Mouse (Mus musculus): ENCODE measurements around the gene Kank2. TPM values are rescaled to one million over a fixed set of nuclear protein-coding genes. Genes with fewer than 3 reads are reported as not detected.
"Not testable (repeated sequence)": the region's sequence is repeated elsewhere in the genome, so short reads cannot be mapped to it uniquely, and the experiment has no call there.

Kank2 gene
- polyA plus RNA-seq, 1 experiment from 2014 or later, result 2.7 TPM

DNA sequence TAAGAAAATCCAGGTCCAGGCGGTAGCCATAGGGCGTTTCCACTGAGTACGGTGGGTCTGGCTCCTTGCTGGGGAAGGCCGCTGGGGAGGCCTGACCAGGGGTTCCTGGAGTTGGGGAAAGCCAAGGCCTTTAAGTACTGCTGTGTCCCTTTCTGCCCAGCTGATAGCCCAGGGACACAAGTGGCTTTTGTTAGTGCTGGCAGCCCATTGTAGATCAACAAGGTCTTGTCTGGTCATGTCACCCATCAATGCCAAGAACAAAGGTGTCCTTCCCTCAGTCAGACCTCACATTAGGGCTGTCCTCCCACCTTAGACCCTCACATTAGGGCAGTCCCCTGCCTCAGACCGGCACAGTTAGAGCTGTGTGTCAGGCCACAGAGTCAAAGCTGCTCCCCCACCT is 3.0 kb downstream of the Kank2 start:
- ATAC-seq (ENCODE audit: low FRiP score, low TSS enrichment), result no peak
- Histone ChIP-seq H3K27ac (replicated peaks; ENCODE audit: low read depth, low read length) (no peak overlapping the region), H3K4me2 (ENCODE audit: low read length) (no peak overlapping the region), H3K4me1 (ENCODE audit: control insufficient read depth, insufficient read depth, low read length) (peaks cover 9% of the 10 kb centered on the region), H3K4me3 (replicated peaks; ENCODE audit: low read depth, low read length) (no peak overlapping the region), H3K9ac (replicated peaks; ENCODE audit: low read length) (no peak overlapping the region), H3K9me3 (ENCODE audit: control insufficient read depth, low read length) (no peaks in the 10 kb centered on the region), H3K36me3 (ENCODE audit: control insufficient read depth, insufficient read depth, low read length) (no peaks in the 10 kb centered on the region), H3K27me3 (ENCODE audit: control insufficient read depth, insufficient read depth, low read length) (0 out of 2 replicates have a peak, but pooled peaks cover 10% of the 10 kb centered on the region)
- 82% methylated on average over 5 of the region's 5 CpGs for WGBS
- no peak for DNase-seq

GRCm38 (mm10) chr9:21794925-21795324 is 3.6 kb downstream of the Kank2 start:
- H3K27me3 ChIP-seq (ENCODE audit: control insufficient read depth, insufficient read depth, low read length), result 0 out of 2 replicates have a peak, but pooled peaks cover 10% of the 10 kb centered on the region
- no peak for ATAC-seq (ENCODE audit: low FRiP score, low TSS enrichment)
- no peaks in the 10 kb centered on the region for H3K36me3 ChIP-seq (ENCODE audit: control insufficient read depth, insufficient read depth, low read length)
- no peak overlapping the region for H3K9ac ChIP-seq (replicated peaks; ENCODE audit: low read length)
- peaks cover 9% of the 10 kb centered on the region for H3K4me1 ChIP-seq (ENCODE audit: control insufficient read depth, insufficient read depth, low read length)
- no peak overlapping the region for H3K27ac ChIP-seq (replicated peaks; ENCODE audit: low read depth, low read length)
- H3K4me3 ChIP-seq (replicated peaks; ENCODE audit: low read depth, low read length), result no peak overlapping the region
- no peak overlapping the region for H3K4me2 ChIP-seq (ENCODE audit: low read length)
- DNase-seq, result no peak
- WGBS, result 95% methylated on average over 25 of the region's 25 CpGs
- no peaks in the 10 kb centered on the region for H3K9me3 ChIP-seq (ENCODE audit: control insufficient read depth, low read length)

DNA sequence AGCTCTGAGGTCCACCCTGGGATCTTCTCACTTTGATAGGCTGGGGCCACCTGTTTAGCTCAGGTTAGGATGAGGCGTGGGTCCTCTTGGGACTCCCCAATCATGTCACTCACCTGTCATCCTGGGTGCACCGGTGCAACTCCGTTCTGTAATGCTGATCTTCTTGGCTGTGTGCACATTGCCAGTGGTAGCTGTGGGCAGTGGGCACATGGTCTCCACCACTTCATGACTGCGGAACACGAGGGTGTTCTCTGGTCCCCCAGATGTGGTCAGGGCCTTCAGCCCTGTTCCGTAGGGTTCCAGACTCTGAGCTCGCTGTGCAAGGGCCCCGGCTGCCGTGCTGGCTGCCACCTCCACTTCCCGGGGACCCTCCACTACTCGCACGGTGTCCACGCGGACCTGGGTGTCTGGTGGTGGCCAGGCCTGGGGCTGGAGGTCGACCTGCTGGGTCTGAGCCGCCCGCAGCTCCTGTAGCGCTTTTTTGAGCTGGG is 4.2 kb downstream of the Kank2 start:
- Histone ChIP-seq H3K27ac (replicated peaks; ENCODE audit: low read depth, low read length) (no peak overlapping the region), H3K4me2 (ENCODE audit: low read length) (no peak overlapping the region), H3K27me3 (ENCODE audit: control insufficient read depth, insufficient read depth, low read length) (0 out of 2 replicates have a peak, but pooled peaks cover 10% of the 10 kb centered on the region), H3K4me3 (replicated peaks; ENCODE audit: low read depth, low read length) (no peak overlapping the region), H3K9me3 (ENCODE audit: control insufficient read depth, low read length) (no peaks in the 10 kb centered on the region), H3K4me1 (ENCODE audit: control insufficient read depth, insufficient read depth, low read length) (peaks cover 9% of the 10 kb centered on the region), H3K36me3 (ENCODE audit: control insufficient read depth, insufficient read depth, low read length) (no peaks in the 10 kb centered on the region), H3K9ac (replicated peaks; ENCODE audit: low read length) (no peak overlapping the region)
- ATAC-seq (ENCODE audit: low FRiP score, low TSS enrichment), result no peak
- 96% methylated on average over 18 of the region's 18 CpGs for WGBS
- DNase-seq, result no peak

- H3K27ac ChIP-seq (replicated peaks; ENCODE audit: low read depth, low read length); ATAC-seq (ENCODE audit: low FRiP score, low TSS enrichment); H3K4me3 ChIP-seq (replicated peaks; ENCODE audit: low read depth, low read length): not testable (repeated sequence)
These were observed 5.0 kb downstream of the Kank2 start for GRCm38 (mm10) chr9:21793507-21793906.

DNA sequence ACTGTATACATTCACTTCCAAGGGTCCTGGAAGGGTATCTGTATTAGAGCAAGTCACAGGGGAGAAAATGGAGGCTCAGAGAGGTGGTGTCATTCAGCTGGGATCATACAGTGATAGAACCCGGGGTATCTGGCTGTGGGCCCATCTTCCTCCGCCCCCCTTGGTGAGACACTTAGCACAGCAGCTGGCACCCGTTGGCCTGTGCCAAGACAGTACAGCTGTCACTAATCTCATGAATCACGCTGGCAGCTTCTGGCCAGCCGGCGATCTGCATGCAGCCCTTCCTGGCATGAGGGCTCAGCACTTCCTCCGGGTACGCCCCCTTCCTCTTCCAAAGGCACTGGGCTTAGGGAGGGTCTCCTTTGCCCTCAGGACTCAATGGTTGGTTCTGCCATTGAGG is 5.9 kb downstream of the Kank2 start:
- 68% methylated on average over 8 of the region's 8 CpGs for WGBS
- no peaks in the 10 kb centered on the region for H3K4me1 ChIP-seq (ENCODE audit: control insufficient read depth, insufficient read depth, low read length)
- ATAC-seq (ENCODE audit: low FRiP score, low TSS enrichment), result no peak
- peak; percentile 57 for DNase-seq
- no peak overlapping the region for H3K4me3 ChIP-seq (replicated peaks; ENCODE audit: low read depth, low read length)
- no peaks in the 10 kb centered on the region for H3K9me3 ChIP-seq (ENCODE audit: control insufficient read depth, low read length)
- H3K36me3 ChIP-seq (ENCODE audit: control insufficient read depth, insufficient read depth, low read length), result no peaks in the 10 kb centered on the region
- H3K27ac ChIP-seq (replicated peaks; ENCODE audit: low read depth, low read length), result no peak overlapping the region
- H3K9ac ChIP-seq (replicated peaks; ENCODE audit: low read length), result no peak overlapping the region
- 0 out of 2 replicates have a peak, but pooled peaks cover 5% of the 10 kb centered on the region for H3K27me3 ChIP-seq (ENCODE audit: control insufficient read depth, insufficient read depth, low read length)
- H3K4me2 ChIP-seq (ENCODE audit: low read length), result no peak overlapping the region

More at GRCm38 (mm10) chr9:21793507-21793906, 5.0 kb downstream of the Kank2 start:
- not testable (repeated sequence) for DNase-seq; H3K4me2 ChIP-seq (ENCODE audit: low read length); H3K27me3 ChIP-seq (ENCODE audit: control insufficient read depth, insufficient read depth, low read length); H3K36me3 ChIP-seq (ENCODE audit: control insufficient read depth, insufficient read depth, low read length); H3K4me1 ChIP-seq (ENCODE audit: control insufficient read depth, insufficient read depth, low read length); H3K9ac ChIP-seq (replicated peaks; ENCODE audit: low read length); H3K9me3 ChIP-seq (ENCODE audit: control insufficient read depth, low read length)
- 97% methylated on average over 6 of the region's 6 CpGs for WGBS

DNA sequence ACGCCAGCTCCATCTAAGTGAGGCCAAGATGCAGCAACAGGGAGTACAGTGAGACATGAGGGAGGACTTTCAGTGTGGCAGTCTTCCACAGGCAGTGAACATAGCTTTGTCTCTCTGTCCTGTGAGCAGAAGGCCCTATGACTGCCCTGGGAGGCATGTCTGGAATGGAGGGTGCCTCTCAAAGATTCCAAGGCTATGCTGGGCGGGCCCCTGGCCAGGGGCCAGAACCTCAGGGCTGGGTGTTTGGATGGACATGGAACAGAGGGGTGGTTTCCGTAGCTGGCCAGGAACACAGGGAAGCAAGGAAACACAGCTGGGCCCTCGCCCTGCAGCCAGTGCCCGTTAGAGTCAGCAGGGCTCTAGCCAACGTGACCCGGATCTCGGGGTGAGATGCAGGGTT is 6.7 kb downstream of the Kank2 start:
- DNase-seq, result no peak
- no peak overlapping the region for H3K4me3 ChIP-seq (replicated peaks; ENCODE audit: low read depth, low read length)
- H3K9me3 ChIP-seq (ENCODE audit: control insufficient read depth, low read length), result no peaks in the 10 kb centered on the region
- H3K9ac ChIP-seq (replicated peaks; ENCODE audit: low read length), result no peak overlapping the region
- no peaks in the 10 kb centered on the region for H3K27me3 ChIP-seq (ENCODE audit: control insufficient read depth, insufficient read depth, low read length)
- WGBS, result 93% methylated on average over 8 of the region's 8 CpGs
- no peak for ATAC-seq (ENCODE audit: low FRiP score, low TSS enrichment)
- no peaks in the 10 kb centered on the region for H3K36me3 ChIP-seq (ENCODE audit: control insufficient read depth, insufficient read depth, low read length)
- no peak overlapping the region for H3K27ac ChIP-seq (replicated peaks; ENCODE audit: low read depth, low read length)
- no peaks in the 10 kb centered on the region for H3K4me1 ChIP-seq (ENCODE audit: control insufficient read depth, insufficient read depth, low read length)
- H3K4me2 ChIP-seq (ENCODE audit: low read length), result no peak overlapping the region

DNA sequence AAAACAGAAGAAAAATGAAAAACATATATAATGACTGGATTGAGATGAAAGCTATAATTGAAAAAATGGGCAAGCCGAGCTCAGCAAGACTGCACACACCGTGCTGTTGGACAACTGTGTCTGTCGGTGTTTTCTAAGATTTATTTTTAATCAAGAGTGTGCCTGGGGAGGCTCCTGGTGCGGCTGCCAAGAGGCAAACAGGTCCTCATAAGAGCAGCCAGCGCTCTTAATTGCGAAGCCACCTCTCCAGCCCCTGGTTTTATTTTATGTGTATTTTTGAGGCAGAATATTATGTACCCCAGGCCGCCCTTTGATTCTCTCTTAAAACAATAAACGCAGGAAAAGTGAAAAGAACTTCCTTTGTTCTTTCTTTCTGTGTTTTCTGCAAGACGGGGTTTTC is 10.3 kb downstream of the Kank2 start:
- Histone ChIP-seq H3K4me3 (replicated peaks; ENCODE audit: low read depth, low read length) (no peak overlapping the region), H3K9me3 (ENCODE audit: control insufficient read depth, low read length) (no peaks in the 10 kb centered on the region), H3K36me3 (ENCODE audit: control insufficient read depth, insufficient read depth, low read length) (no peaks in the 10 kb centered on the region), H3K4me2 (ENCODE audit: low read length) (no peak overlapping the region), H3K9ac (replicated peaks; ENCODE audit: low read length) (no peak overlapping the region), H3K27me3 (ENCODE audit: control insufficient read depth, insufficient read depth, low read length) (no peaks in the 10 kb centered on the region), H3K27ac (replicated peaks; ENCODE audit: low read depth, low read length) (no peak overlapping the region), H3K4me1 (ENCODE audit: control insufficient read depth, insufficient read depth, low read length) (no peaks in the 10 kb centered on the region)
- no peak for ATAC-seq (ENCODE audit: low FRiP score, low TSS enrichment)
- no peak for DNase-seq
- WGBS, result 85% methylated on average over 9 of the region's 9 CpGs

- no peaks in the 10 kb centered on the region for H3K27me3 ChIP-seq (ENCODE audit: control insufficient read depth, insufficient read depth, low read length)
- no peak overlapping the region for H3K4me2 ChIP-seq (ENCODE audit: low read length)
- no peak overlapping the region for H3K4me3 ChIP-seq (replicated peaks; ENCODE audit: low read depth, low read length)
- no peaks in the 10 kb centered on the region for H3K36me3 ChIP-seq (ENCODE audit: control insufficient read depth, insufficient read depth, low read length)
- ATAC-seq (ENCODE audit: low FRiP score, low TSS enrichment) (no peak), DNase-seq (no peak)
- 88% methylated on average over 5 of the region's 5 CpGs for WGBS
- H3K4me1 ChIP-seq (ENCODE audit: control insufficient read depth, insufficient read depth, low read length), result no peaks in the 10 kb centered on the region
- H3K9me3 ChIP-seq (ENCODE audit: control insufficient read depth, low read length), result no peaks in the 10 kb centered on the region
- no peak overlapping the region for H3K27ac ChIP-seq (replicated peaks; ENCODE audit: low read depth, low read length)
- H3K9ac ChIP-seq (replicated peaks; ENCODE audit: low read length), result no peak overlapping the region
These were observed 10.9 kb downstream of the Kank2 start for GRCm38 (mm10) chr9:21787654-21788053.

DNA sequence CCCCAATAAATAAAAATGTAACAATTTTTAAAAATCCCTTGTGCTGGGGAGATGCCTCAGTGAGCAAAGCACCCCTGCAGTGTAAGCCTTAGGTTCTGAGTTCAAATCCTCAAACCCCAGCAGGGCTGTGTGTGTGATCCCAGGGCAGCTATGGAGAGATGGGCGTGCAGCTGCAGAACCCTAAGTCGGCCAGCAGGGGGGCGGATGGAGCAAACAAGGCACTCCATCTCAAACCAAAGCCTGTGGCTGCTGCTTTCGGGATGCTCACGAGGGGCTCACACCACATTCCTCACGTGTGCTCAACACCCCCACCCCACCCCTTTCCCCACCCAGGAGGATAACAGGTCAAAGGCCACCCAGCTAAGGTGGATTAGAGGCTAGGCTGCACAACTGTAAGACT is 11.6 kb downstream of the Kank2 start:
- ATAC-seq (ENCODE audit: low FRiP score, low TSS enrichment), result peak; percentile 50; the same call in 1 of the 2 replicates
- 4% methylated on average over 6 of the region's 6 CpGs for WGBS
- no peak overlapping the region for H3K4me3 ChIP-seq (replicated peaks; ENCODE audit: low read depth, low read length)

More for the DNA sequence above, 11.6 kb downstream of the Kank2 start:
- Histone ChIP-seq H3K4me1 (ENCODE audit: control insufficient read depth, insufficient read depth, low read length) (no peaks in the 10 kb centered on the region), H3K4me2 (ENCODE audit: low read length) (no peak overlapping the region), H3K9ac (replicated peaks; ENCODE audit: low read length) (no peak overlapping the region), H3K27ac (replicated peaks; ENCODE audit: low read depth, low read length) (no peak overlapping the region), H3K9me3 (ENCODE audit: control insufficient read depth, low read length) (no peaks in the 10 kb centered on the region), H3K27me3 (ENCODE audit: control insufficient read depth, insufficient read depth, low read length) (no peaks in the 10 kb centered on the region), H3K36me3 (ENCODE audit: control insufficient read depth, insufficient read depth, low read length) (no peaks in the 10 kb centered on the region)
- peak; percentile 76 for DNase-seq
